Mouse (Mus musculus) lung, adult 2 months (tissue): ENCODE measurements around the gene Rnf126.

Experiments used
- CTCF ChIP-seq: fragments of 200-500 bp; IDR thresholded peaks from 2 replicates; pipeline ENCODE4 v1.5.1; 2011; ENCODE audit warnings: mild to moderate bottlenecking, low read length, control low read depth; ENCODE audit not compliant: insufficient read depth
- POLR2A ChIP-seq: fragments of 200-500 bp; IDR thresholded peaks from 2 replicates; pipeline ENCODE4 v1.6.1; 2011; ENCODE audit warnings: low read depth, mild to moderate bottlenecking, control low read depth, low read length, borderline replicate concordance; ENCODE audit errors: extremely low read depth

GRCm38 (mm10) chr10:79765228-79765745, 1.5 kb downstream of the Rnf126 start:
- TF ChIP-seq CTCF (no peak), POLR2A (no peak)
